Mouse (Mus musculus) CH12F3 (cell line): ENCODE data around the gene 1810062G17Rik.

Experiments
- in situ Hi-C: fragments of 300-500 bp; cut with MboI; formaldehyde crosslinking; loops from 2 replicates; pipeline ENCODE4 v1.14.3; 2020; ENCODE audit warnings: low sequenced_read_pairs

Gene 1810062G17Rik

DNA sequence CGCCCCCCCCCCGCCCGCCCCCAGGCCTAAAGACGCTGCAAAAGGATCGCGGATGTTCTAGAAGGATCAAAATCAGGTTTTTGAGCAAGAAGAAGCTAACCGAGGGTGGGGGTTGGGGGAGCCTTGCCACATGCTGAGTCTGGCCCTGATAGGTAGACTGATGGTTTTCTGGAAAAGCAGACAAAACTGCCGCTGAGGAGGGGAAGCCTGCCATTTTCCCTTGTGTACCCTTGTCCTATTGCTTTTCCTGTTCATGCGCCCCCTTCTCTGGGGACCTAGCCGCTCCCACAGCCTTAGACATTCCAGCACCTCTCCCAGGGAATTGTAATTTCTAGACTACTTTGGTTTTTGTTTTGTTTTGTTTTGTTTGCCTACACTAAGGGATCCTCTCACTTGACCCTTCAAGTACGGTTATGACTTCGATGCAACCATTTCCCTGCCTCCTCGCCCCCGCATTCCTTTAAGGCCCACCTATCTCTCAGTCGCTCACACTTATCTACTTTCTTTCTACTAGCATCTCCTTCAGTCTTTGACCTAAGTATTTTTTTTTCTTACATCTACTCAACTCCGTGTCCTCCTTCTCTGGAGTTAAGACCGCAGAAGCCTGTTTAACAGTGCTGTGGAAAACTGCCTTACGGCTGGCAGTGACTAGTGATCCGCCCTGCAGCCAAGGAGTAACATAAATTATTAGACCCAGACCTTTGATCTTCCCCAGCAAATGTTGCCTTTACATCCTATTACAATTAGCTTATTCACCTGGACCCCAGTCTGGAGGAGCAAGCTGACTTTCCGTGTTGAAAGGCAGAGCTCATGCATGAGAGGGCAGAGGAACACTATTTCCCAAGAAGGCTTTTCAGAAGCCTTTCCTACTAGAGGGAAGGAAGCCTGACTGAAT lies 771 bp downstream of the 1810062G17Rik start:
- in situ Hi-C loops = no loop called here

DNA sequence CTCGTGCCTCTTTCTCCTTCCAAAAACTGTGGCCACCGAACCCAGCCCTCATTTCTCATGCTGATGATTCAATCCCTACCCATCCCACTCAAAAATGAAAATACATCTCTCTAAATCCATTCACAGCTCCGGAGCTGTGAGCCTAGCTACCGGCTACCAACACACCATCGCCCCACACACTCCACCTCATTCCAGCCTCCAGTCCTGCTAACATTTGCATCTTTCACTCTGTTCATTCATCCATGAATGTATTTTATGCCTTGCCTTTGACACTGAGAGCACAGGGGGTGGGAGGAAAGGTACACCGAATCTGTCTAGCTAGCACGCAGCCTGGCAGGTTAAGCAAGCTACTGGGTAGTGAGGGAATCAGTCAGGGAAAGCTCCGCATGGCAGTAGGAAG lies 3.0 kb downstream of the 1810062G17Rik start:
- in situ Hi-C loops = no loop called here

DNA sequence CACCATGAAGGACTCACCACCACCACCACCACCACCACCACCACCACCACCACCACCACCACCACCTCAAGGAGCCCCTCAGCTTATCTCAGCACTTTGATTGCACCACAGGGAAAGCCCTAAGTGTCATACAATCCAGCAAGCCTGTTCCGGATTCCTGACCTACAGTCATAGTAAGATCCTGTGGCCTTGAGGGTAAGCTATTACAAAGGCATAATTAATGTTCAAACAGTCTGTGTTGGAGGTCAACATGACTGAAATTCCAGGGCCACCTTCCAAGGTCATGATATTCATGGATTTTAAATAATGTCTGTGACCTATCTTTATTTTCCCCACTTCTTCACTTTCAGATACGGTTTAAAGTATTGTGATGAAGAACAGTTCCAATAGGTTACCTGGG lies 4.7 kb downstream of the 1810062G17Rik start:
- in situ Hi-C loops = no loop called here

DNA sequence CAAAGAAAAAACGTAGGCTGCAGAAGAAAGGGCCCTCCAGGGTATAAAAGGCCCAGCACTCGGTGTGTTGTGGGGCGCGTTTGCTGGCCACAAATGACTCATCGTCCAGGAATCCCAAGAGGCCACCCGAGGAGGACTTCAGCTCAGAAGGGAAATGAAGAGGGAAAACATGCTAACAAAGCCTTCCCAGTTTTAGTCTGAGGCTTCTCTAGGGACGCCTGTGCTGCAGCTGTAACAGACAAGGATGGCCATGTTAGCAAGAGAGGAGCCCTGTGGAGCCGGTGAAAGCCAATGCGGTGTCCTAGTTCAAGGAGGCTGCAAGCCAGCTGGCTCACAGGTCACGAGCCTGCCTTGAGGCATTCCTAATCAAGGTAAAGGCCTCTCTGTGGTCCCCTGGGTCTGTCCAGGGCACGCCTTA lies 6.0 kb downstream of the 1810062G17Rik start:
- in situ Hi-C loops = no loop called here

DNA sequence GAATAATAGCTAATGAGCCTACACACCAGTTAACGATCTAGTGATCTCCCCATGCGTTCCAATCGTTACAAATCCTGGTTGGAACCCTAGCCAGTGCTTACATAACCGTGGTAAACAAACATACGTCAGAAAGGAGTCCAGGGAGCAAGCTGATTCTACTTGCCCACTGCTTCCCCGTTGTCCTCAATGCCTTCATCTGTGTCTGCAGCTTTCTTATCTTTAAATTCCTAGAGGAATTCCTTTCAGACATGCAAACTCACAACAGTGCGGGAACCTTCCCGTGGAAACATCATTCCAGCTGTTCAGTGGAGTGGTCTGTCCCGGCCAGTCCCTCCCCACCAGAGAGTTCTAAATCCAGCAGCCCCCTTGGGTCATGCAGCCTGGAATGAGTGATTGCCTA lies 7.2 kb downstream of the 1810062G17Rik start:
- in situ Hi-C loops = no loop called here

DNA sequence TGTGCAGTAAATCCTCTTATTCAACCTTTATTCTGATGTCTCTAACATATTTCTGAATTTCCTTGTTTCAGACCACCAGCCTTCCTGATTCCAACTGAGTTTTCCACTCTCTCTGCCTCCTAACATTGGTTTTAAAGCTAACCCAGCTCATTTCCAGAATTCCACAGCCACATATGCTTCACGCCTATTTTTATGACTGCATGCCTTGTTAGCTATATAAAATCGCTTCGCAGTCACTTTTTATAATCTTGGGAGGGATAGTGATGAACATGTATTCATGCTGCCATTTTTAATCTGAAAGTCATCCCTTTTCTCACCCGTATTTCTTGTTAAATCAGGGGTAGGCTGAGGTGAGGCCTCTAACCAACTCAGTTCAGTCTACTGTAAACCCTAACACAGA lies 8.6 kb downstream of the 1810062G17Rik start:
- in situ Hi-C loops = no loop called here

DNA sequence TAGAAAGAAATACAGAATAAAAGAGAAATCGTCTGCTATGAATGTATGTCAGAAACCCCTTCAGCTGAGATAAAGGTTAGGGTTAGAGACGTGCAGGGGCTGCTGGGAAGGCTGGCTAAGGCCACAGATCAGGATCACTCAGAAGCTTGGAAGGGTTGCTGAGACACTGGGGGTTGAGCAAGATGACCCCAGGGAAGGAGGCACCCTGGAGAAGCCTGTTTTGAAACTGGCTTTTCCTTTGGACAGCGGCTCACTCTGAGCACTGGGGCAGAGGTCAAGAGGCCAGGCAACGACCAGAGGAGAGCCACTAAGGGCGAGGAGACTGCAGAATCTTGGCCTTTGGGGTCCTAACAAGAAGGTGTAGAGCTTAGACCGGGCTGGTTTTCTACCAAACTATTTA lies 10.4 kb downstream of the 1810062G17Rik start:
- in situ Hi-C loops = no loop called here

DNA sequence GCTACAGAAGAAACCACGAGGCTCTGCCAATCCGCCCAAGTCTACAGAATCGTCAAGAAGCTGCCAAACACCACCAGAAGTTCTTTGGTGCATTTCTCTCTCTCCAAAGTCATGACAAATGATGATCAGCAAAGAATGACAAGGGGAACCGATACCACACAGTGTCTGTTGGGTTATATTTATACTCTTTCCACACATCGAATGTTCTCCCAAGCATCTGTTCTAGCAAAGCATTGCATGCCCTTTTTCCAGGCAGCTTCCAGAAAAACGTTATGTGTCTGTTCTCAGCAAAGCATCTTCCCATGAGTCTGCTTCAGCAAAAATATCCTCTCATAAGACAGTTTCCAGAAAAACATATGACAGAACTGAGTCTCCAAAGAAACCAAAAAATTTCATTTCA lies 11.1 kb downstream of the 1810062G17Rik start:
- in situ Hi-C loops = no loop called here

DNA sequence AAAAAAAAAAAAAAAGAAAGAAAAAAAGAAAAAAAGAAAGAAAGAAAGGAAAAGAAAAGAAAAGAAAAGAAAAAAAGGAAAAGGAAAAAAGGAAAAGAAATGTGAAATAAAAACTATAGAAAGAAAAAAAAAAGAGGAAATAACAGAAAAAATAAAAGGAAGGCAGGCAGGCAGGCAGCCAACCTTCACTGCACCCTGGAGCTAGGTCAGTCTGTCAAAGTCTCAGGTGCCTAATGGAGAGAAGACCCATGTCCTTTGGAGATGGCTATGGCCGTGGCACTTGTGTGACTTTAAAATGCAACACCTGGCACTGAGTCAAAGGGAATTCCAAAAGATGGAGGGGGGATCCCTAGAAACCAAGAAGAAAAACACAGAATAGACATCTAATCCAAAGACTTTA lies 12.6 kb downstream of the 1810062G17Rik start:
- in situ Hi-C loops = no loop called here

DNA sequence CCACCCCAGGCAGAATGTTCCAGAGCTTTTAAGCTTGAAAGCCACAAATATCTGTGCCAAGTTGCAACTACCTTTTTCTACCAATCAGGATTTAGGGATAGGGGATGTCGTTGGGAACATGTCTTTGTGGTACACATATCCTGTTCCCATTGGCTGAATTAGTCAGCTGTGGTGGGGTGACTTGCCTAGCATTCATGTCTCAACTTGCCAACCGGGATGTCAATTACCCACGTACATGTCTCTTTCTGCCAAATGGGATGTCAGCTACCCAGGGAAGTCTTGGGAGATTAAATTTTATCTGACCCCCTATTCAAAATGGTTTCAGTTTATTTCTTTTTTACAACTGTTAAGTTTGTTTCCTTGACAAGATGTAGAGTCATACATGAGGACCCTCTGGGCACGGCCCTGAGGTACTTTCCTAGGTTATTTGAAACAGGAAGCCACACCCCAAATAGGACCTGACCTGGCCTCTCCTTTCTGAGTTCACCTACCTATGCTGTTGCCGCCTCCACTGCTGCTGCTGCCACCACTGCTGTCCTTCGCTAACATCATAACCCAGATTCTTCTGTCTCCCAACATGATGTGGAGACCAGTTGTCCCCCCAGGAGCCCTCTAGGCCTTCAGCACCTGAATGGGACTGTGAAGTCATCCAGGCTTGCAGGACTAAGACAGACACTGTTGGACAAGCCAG lies 13.3 kb downstream of the 1810062G17Rik start:
- in situ Hi-C loops = no loop called here

DNA sequence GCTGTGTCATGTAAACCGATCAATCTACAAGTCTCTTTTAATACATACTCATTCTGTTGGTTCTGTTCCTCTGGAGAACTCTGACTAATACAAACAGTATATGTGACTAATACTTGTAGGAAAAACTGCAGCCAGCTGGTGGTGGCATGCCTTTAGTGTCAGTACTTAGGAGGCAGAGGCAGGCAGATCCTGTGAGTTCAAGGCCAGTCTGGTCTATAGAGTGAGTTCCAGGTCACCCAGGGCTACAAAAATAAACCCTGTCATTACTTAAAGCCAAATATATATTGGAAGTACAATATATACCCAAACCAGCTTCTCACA lies 13.8 kb downstream of the 1810062G17Rik start:
- in situ Hi-C loops = no loop called here

DNA sequence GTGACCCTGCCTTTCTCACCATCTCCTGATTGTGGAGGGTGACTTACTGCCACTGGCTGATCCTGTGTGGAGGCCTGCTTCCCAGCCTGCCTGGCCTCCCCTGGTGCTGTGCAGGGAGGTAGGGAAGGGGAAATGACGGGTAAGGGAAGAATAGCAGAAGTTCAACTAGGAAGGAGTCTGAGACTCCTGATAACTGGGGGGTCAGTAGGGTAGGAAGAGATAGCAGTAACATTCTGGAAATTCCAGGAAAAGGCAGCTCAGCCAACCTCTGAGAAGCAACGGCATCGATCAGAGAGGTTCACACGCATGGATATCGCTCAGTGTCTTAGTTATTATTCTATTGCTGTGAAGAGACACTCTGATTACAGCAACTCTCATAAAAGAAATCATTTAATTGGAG lies 15.8 kb downstream of the 1810062G17Rik start:
- in situ Hi-C loops = no loop called here

DNA sequence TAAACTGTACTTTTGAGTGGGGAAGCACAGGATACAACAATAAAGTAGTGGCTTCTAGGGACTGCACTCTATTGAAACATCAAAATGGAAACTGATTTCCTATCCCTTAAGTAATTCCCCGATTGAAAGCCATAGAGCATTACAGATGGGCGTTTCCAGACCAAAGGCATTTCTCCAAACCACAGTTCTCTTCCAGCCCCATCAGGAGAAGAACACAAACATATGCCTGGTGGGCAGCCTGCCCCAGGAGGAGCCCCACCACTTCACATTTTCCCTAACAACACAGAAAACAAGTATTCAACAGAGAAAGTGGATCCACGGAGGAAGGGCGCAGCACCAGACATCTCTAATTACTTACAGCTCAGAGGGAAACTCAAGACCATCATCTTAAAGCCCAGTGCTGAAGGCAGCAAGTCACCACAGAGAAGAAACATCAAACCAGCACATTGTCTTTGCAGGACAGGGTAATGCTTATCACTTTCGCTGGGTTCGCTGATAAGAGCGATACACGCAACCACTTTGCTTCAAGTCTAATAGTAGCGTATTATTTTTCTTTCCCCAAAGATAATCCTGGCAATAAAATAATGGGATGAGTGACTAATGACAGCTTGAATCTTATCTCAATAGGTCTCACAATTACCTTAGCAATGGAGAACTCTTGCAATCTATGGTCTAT lies 17.1 kb downstream of the 1810062G17Rik start:
- in situ Hi-C loops = no loop called here

DNA sequence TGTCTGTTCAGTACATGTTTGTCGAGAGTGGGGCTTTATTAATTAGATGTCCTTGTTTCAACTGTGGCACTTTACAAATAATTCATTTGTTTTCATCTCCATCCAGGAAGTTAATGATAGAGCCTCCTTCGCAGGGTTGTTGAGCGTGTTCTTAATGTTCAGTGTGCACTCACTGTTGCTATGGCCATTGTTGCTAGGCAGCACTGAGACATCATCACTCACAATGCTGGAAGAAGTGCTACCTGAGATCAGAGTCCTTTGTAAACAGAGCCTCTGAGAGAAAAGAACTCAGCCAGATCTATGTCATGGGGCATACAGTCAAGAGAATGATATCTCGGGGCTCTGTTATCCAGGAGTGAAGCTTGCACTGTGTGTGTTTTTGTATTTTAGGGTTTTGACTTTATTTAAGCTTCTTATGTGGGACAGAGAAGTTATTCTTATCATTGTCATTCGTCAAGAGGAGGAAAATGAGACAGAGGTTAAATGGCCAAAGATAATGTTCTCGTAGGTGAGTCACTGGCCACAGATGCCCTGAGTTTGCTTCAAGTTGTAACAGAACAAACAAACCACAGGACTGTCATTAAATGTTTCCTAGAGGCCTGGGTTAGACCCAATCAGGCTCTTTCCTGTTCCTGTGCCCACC lies 18.0 kb downstream of the 1810062G17Rik start:
- in situ Hi-C loops = no loop called here

DNA sequence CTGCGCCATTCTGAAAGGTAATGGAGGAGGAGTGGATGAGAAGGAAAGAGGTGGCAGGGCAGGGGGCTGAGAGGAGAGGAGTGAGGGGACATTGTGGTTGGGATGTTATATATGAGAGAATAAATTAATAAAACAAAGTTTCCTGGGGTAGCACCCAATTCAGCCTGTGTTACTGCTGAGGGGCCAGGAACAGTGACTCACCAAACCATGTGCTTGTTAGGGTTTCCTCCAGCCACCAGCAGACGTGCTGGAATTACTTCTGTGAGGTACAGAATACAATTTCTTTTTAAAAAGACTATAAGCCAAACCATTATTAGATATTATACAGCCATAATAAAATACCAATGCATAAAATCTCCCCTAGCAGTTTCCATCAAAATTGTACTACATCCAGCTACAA lies 18.9 kb downstream of the 1810062G17Rik start:
- in situ Hi-C loops = no loop called here

DNA sequence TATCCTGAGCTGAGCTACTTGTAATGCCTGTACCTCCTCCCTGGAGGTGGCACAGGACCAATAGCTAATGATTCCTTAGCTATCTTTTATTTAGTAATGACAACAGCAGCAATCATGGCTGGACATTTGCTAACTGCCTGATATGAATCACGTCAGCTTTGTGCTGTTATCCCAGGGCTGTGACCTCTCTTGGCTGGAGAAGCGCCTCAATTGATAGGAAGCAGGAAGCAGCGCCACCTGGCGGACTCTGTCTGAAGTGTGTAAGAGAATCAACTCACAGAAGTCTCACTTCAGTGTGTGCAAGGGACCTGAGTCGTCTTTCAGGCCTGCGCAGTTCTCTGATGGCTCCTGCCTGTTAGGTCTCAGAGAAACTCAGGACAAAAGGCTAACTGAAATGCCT lies 19.7 kb downstream of the 1810062G17Rik start:
- in situ Hi-C loops = no loop called here

DNA sequence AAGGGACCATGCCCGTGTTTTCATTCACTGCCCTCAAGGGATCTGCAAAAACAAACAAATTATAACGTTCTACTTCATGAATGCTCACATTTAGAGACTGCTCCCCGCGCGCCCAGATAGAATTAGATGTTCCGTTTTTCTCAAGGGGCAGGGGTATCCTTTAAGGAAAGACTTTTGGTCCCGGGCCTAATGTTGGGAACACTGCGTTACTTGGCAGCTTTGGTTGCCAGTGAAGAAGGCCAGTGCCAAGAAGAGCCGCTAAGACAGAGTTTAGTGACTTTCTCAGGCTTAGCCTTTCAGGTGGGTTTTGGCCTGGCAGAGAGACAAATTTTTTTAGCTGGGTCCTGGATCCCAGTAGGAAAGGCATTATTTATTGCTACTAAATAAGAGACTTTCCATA lies 20.5 kb downstream of the 1810062G17Rik start:
- in situ Hi-C loops = no loop called here

DNA sequence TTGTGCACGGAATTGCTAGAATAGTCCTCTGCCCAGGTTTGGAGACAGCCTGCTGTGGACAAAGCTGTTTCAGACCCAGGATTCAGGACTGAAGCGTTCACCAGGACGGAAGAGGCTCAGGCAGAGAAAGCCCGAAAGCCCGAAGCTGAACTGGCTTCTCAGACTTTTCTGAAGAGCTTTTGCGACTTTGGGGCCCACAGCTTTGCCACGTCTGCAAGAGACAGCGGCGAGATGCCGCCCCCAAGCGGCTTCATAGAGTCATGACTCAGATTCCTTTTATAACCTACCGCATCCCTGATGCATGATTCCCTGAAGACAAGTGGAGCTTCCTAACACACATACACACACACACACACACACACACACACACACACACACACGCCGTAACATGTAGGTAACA lies 21.0 kb downstream of the 1810062G17Rik start:
- in situ Hi-C loops = no loop called here

DNA sequence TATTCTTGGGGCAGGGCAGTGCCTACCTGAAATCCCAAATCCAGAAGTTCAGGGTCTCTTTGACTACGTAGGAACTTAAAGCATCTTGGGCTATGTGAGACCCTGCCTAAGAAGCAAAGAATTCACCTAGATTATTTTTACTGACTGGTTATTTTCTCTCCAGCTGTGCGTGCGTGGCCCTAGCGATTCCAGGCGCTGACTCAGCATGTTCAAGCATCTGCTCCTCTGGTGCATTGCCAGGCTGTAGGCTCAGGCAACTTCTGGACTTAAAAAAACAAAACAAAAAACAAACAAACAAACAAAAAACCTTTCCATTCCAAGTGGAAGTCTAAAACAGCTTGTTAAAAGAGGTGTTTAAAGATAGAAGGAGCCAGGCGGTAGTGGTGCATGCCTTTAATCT lies 22.5 kb downstream of the 1810062G17Rik start:
- in situ Hi-C loops = no loop called here

DNA sequence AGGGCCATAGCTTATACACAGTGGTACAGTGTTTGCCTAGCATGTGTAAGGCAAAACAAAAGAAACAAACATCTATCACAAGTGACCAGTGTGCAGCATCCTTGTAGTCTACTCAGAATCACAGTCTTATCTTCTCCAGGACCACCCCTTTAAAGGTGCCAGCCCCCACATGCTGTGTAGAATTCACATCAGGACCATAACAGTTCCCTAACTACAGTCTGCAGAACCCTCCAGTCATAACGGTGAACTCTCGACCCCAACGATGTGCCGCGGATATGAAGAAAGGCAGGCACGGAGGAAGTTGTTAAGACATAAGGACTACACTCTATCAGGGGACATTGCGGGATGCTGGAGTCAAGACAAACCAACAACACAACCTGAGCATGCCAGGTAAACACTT lies 23.7 kb downstream of the 1810062G17Rik start:
- in situ Hi-C loops = no loop called here

DNA sequence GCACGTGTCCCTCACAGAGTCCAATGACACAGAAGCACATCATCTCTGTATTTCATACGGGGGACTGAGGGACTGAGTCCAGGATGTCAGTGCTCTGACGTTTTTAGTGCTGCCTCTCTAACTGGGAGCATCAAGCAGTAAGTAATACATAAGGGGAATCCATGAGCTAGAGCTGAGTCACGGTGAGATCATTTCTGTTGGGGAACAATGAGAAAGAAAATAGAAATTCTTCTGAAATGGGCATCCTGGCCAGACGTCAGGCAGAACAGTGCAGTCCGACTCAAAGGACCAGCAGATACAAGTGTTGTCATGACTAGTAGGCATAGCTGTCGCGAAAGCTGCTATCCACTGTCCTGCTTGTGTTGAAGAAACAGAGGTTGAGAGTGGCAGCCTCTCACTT lies 25.2 kb downstream of the 1810062G17Rik start:
- in situ Hi-C loops = no loop called here
